Mouse (Mus musculus): ENCODE results near the gene Bcas3. TPM values are rescaled to one million over a fixed set of nuclear protein-coding genes. Genes with fewer than 3 reads are reported as not detected.

Bcas3 gene
- total RNA-seq, 1 experiment from 2014 or later: 19.2 TPM

DNA sequence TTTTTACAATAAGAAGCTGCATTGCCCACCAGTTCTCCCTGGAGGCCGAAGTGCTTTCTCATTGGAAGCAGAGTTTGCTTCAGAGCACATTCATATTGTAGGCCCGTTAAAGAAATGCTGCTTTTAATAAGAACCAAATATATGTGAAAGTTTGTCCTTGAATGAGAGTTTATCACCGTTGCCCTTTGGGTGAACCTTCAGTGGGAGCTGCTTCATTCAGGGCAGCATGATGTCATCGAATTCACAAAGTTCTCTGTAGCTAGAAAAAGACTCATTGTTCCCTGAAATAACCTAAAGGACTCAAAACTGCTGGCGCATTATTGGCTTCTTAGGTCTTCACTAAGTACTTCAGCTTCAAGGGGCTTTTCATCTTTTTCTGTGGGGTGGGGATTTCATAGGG lies 219.0 kb downstream of the Bcas3 start:
- ATAC-seq (replicated peaks; ENCODE audit: insufficient number of reproducible peaks, low FRiP score, low TSS enrichment, poor library complexity, severe bottlenecking): no peak

DNA sequence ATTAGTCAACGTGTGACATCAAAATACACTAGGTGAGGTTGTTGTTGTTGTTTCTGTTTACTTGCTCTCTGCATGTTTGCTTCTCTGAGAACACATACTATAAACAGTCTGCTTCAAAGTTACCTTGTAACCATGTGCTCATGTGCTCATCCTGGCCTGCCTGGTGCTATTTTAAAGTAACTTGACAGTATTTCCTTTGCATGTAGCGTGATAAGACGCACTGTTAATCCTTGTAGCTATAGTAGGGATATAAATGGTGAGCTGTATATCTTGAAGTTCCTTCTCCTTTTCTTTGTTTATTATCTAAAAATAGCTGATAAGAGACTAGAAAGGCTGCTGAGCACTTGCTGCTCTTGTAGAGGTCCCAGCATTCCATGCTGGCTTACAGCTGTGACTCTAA lies 219.6 kb downstream of the Bcas3 start:
- no peak for ATAC-seq (replicated peaks; ENCODE audit: insufficient number of reproducible peaks, low FRiP score, low TSS enrichment, poor library complexity, severe bottlenecking)

DNA sequence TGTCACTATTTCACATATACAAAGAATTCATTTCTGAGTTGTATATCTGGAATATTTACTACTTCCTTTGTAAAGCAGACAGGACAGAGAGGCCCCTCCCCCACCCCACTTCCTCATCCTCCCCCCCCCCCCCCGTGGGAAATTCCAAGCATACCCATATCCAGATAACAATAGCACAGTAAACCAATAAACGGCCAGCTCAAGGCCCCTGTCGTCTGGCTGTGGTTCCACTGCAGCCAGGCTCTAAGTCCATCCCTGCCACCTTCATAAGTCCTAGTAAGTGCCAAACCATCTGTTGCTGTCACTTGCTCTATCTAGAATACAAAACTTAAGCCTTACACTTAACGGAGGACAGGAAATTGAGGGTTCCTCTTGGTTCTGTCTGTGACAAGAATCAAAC lies 221.5 kb downstream of the Bcas3 start:
- ATAC-seq (replicated peaks; ENCODE audit: insufficient number of reproducible peaks, low FRiP score, low TSS enrichment, poor library complexity, severe bottlenecking): no peak

DNA sequence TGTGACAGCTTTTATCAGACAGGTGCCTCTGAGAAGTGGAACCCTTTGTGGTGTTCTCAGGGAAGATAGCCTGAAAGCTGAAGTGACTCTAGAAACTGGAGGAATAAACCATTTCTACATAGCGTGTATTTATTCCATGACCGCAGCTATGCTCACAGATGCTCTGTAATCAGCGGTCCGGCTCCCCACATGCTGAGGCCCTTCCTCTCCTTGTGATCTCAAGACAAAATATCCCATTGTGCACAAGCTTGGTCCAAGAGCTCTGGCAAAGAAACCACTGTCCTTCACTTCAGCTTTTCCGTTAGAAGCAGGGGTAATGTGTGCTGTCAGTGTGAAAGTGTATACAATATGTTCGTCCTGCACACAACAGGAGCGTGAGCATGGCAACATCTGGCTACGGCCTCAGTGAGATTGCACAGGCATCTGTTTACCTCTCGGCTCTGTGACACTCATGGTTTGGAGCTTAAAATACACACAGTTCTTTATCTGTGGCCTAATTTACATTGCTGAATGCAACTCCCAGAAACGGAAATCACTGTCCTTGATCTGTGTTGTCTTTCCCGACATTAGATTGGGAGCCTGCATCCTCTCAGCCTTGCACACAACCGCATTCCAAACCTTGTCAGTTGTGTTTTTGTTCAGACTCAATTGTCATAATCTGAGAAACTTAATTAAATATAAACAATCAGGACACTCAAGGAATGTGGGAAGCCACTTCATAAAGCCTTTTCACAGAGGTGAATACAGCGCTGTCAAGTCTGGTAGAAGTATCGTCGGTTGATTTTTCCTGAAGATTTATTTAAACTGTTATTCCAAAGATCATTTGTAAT lies 225.1 kb downstream of the Bcas3 start:
- ATAC-seq (replicated peaks; ENCODE audit: insufficient number of reproducible peaks, low FRiP score, low TSS enrichment, poor library complexity, severe bottlenecking): no peak

- ATAC-seq (replicated peaks; ENCODE audit: insufficient number of reproducible peaks, low FRiP score, low TSS enrichment, poor library complexity, severe bottlenecking): no peak
Measured at GRCm38 (mm10) chr11:85584086-85584485, 231.1 kb downstream of the Bcas3 start.

- no peak for ATAC-seq (replicated peaks; ENCODE audit: insufficient number of reproducible peaks, low FRiP score, low TSS enrichment, poor library complexity, severe bottlenecking)
Measured at GRCm38 (mm10) chr11:85593636-85594035, 240.7 kb downstream of the Bcas3 start.

DNA sequence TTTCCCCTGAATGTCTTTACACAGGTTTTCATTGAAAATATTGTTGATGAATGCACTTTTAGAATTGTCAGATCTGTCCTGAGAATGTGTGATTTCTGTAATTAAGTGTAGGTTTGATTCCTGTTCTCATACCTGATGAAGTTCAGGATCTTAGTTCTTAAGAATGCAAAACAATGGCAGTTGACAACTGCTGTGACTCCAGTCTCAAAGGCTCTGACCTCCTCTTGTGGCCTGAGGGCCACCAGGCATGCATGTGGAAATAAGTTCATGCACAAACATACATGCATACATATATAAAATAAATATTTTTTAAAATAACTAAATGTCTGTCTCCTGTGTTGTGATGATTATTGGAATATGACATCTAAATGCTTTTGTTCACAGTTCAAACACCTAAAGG lies 246.3 kb downstream of the Bcas3 start:
- no peak for ATAC-seq (replicated peaks; ENCODE audit: insufficient number of reproducible peaks, low FRiP score, low TSS enrichment, poor library complexity, severe bottlenecking)

- ATAC-seq (replicated peaks; ENCODE audit: insufficient number of reproducible peaks, low FRiP score, low TSS enrichment, poor library complexity, severe bottlenecking): no peak
Measured at GRCm38 (mm10) chr11:85603546-85604322, 250.8 kb downstream of the Bcas3 start.

- no peak for ATAC-seq (replicated peaks; ENCODE audit: insufficient number of reproducible peaks, low FRiP score, low TSS enrichment, poor library complexity, severe bottlenecking)
Measured at GRCm38 (mm10) chr11:85609303-85609940, 256.5 kb downstream of the Bcas3 start.

GRCm38 (mm10) chr11:85613035-85613434 lies 260.1 kb downstream of the Bcas3 start:
- ATAC-seq (replicated peaks; ENCODE audit: insufficient number of reproducible peaks, low FRiP score, low TSS enrichment, poor library complexity, severe bottlenecking): no peak

DNA sequence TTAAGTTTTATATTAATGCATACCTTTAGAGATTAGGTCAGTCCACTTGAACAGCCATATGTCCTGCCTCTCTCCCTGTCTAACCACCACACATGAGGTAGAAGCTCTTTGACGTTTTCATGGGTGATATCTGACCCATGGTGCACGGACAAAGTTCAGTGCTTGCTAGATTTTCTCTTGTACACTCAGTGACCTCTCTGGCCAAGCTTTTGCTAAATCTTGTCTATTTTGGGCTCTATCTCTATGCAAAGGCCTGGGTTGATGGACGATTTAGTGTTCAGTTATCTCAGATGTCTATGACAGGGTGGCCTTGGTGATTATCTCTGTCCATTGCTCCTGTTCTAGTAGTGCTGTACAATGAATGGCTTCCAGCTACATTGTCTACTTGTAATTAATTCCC lies 260.6 kb downstream of the Bcas3 start:
- ATAC-seq (replicated peaks; ENCODE audit: insufficient number of reproducible peaks, low FRiP score, low TSS enrichment, poor library complexity, severe bottlenecking): no peak

GRCm38 (mm10) chr11:85614431-85614830 lies 261.5 kb downstream of the Bcas3 start:
- ATAC-seq (replicated peaks; ENCODE audit: insufficient number of reproducible peaks, low FRiP score, low TSS enrichment, poor library complexity, severe bottlenecking): no peak

GRCm38 (mm10) chr11:85615421-85615820 lies 262.5 kb downstream of the Bcas3 start:
- no peak for ATAC-seq (replicated peaks; ENCODE audit: insufficient number of reproducible peaks, low FRiP score, low TSS enrichment, poor library complexity, severe bottlenecking)

DNA sequence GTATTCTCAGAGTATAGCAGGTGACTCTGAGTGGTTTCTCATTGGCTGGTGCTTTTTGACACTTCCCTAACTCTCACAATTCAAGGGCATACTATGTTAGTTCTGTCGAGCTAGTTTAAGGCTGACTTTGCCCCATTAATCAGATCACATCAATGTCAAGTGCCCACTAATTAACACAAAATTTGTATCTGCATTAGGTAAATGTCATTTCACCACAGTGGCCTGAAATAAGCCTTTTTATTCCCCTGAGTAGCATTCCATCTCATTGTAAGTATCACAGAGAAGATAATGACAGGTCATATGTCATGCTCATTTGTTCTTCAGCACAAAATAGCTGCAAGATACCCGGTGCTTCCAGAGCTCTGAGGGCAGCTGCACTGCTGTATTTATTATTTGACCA lies 268.5 kb downstream of the Bcas3 start:
- ATAC-seq (replicated peaks; ENCODE audit: insufficient number of reproducible peaks, low FRiP score, low TSS enrichment, poor library complexity, severe bottlenecking): no peak

- no peak for ATAC-seq (replicated peaks; ENCODE audit: insufficient number of reproducible peaks, low FRiP score, low TSS enrichment, poor library complexity, severe bottlenecking)
Measured at GRCm38 (mm10) chr11:85621994-85622393, 269.0 kb downstream of the Bcas3 start.

DNA sequence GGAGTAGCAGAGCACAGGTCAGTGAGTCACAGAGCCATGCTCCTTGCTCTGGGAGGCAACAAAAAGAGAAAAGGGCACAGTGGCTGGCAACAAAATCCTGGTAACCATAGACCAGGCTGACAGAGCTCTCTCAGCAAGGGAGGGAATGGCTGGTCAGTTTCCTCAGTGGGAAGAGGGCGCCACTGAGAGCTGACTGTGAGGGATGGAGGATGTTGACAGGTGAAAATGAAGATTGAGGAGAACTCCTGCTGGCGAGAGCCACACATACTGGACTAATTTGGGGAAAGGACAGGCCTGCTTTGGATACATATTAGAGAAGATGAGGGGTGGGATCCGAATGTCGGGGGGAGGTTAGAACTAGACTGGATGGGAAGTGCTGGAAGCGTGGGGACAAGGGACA lies 272.2 kb downstream of the Bcas3 start:
- no peak for ATAC-seq (replicated peaks; ENCODE audit: insufficient number of reproducible peaks, low FRiP score, low TSS enrichment, poor library complexity, severe bottlenecking)

GRCm38 (mm10) chr11:85626846-85627245 lies 273.9 kb downstream of the Bcas3 start:
- ATAC-seq (replicated peaks; ENCODE audit: insufficient number of reproducible peaks, low FRiP score, low TSS enrichment, poor library complexity, severe bottlenecking): no peak

GRCm38 (mm10) chr11:85627405-85627804 lies 274.4 kb downstream of the Bcas3 start:
- no peak for ATAC-seq (replicated peaks; ENCODE audit: insufficient number of reproducible peaks, low FRiP score, low TSS enrichment, poor library complexity, severe bottlenecking)

DNA sequence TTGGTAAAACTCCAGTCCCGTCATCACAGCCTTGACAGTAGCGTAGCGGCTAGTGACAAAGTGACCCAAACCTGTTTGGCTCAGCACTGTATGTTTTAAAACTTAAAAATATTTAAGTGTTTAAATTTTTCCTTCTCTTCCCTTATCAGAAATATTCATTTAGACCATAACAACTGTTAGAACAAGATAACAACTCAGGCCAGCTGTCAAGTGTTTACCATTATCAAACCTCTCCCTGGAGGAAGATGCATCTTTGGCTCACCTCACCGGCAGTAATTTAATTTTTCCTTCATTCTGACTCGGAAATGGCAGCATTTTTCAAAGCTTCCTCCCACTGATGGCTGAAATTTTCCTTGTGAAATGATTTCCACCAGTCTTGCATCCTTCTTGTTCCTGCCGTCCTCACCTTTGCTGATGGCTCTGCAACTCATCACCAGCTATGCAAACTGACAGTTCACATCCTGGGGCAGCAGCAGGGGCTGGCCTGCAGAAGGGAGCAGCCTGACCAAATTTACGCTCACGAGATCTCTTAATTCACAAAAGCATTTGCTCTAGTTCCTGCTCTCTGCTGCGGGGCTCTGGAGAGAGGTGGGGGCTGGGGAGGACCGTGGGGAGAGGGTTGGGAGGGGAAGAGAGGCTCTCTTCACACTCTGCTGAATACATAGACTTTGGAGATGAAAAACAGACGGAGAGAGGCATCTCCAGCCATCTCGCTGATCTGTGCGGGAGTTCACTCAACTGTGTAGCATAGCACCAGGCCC lies 275.5 kb downstream of the Bcas3 start:
- no peak for ATAC-seq (replicated peaks; ENCODE audit: insufficient number of reproducible peaks, low FRiP score, low TSS enrichment, poor library complexity, severe bottlenecking)

Measured in monocyte, adult 5-6 weeks (primary cell).